Mouse (Mus musculus) liver, postnatal 0 days (tissue): ENCODE measurements around the gene Neb. TPM values are rescaled to one million over a fixed set of nuclear protein-coding genes. Genes with fewer than 3 reads are reported as not detected.

ENCODE experiments used
- ATAC-seq: fragments of 200-750 bp; cut with Nextera tagmentation; 2 replicates; pipeline ENCODE4 v1.8.0; 2017; ENCODE audit warnings: mild to moderate bottlenecking, moderate library complexity
- DNase-seq: peaks from one replicate; pipeline ENCODE4 v3.0.0-alpha.2; 2016
- H3K27ac ChIP-seq: fragments of 300-500 bp; sonication (generic); 2 replicates; pipeline ENCODE4 v1.5.1; 2014; ENCODE audit warnings: antibody characterized with exemption, moderate library complexity, mild to moderate bottlenecking, low read depth
- H3K27me3 ChIP-seq: fragments of 300-500 bp; sonication (generic); 2 replicates; pipeline ENCODE4 v1.6.1; 2014; ENCODE audit warnings: low read length, control low read depth, mixed read lengths; ENCODE audit not compliant: insufficient read depth
- H3K36me3 ChIP-seq: fragments of 300-500 bp; sonication (generic); replicated peaks from 2 replicates; pipeline ENCODE4 v1.6.1; 2014; ENCODE audit warnings: mild to moderate bottlenecking, control low read depth, low read length, moderate library complexity, mixed read lengths; ENCODE audit not compliant: insufficient read depth
- H3K4me1 ChIP-seq: fragments of 300-500 bp; sonication (generic); 2 replicates; pipeline ENCODE4 v1.6.1; 2014; ENCODE audit warnings: antibody characterized with exemption, mild to moderate bottlenecking, control low read depth; ENCODE audit not compliant: insufficient read depth
- H3K4me2 ChIP-seq: fragments of 300-500 bp; sonication (generic); 2 replicates; pipeline ENCODE4 v1.6.1; 2014; ENCODE audit warnings: low read depth, mild to moderate bottlenecking, low read length, moderate library complexity, mixed read lengths
- H3K4me3 ChIP-seq: fragments of 300-500 bp; sonication (generic); 2 replicates; pipeline ENCODE4 v1.5.1; 2014; ENCODE audit warnings: low read depth, low read length
- H3K9ac ChIP-seq: fragments of 300-500 bp; sonication (generic); replicated peaks from 2 replicates; pipeline ENCODE4 v1.6.1; 2014; ENCODE audit warnings: mild to moderate bottlenecking, moderate library complexity
- H3K9me3 ChIP-seq: fragments of 300-500 bp; sonication (generic); 2 replicates; pipeline ENCODE4 v1.6.1; 2016; ENCODE audit warnings: mild to moderate bottlenecking, control low read depth, low read length, mixed read lengths
- CTCF ChIP-seq: sonication (generic); IDR thresholded peaks from 2 replicates; pipeline ENCODE4 v1.5.1; 2016; ENCODE audit warnings: antibody characterized with exemption, low read depth
- EP300 ChIP-seq: IDR thresholded peaks from 2 replicates; pipeline ENCODE4 v1.6.1; 2016; ENCODE audit warnings: antibody characterized with exemption, low read depth, mild to moderate bottlenecking
- WGBS: fragments of 180-500 bp; shearing (Covaris S2); extraction: QIAGEN DNeasy Blood & Tissue Kit; methylation state at CpG from one replicate; pipeline ENCODE4 v1.1.7; 2014; ENCODE audit not compliant: insufficient replicate concordance; 5-methylcytosine and 5-hydroxymethylcytosine counted together
- polyA plus RNA-seq: library from polyadenylated mRNA; unstranded; fragments of >200 nt; fragmentation: Nextera tagmentation; extraction: Ambion mirVana; gene quantifications from 2 replicates; pipeline ENCODE4 v1.2.1, GENCODE M21; 2015

Gene Neb
- polyA plus RNA-seq, 1 experiment from 2014 or later: 1.7 TPM

GRCm38 (mm10) chr2:52210685-52211084 is 167.6 kb downstream of the Neb start:
- H3K4me2 ChIP-seq: no peak overlapping the region
- no peak overlapping the region for H3K4me3 ChIP-seq
- ATAC-seq (no peak), DNase-seq (no peak)
- no peaks in the 10 kb centered on the region for H3K36me3 ChIP-seq
- H3K27me3 ChIP-seq: no peaks in the 10 kb centered on the region
- TF ChIP-seq EP300 (no peak), CTCF (no peak)
- H3K4me1 ChIP-seq: no peaks in the 10 kb centered on the region
- H3K9ac ChIP-seq: no peak overlapping the region
- 84% methylated on average over 7 of the region's 7 CpGs for WGBS
- H3K9me3 ChIP-seq: no peaks in the 10 kb centered on the region
- H3K27ac ChIP-seq: no peak overlapping the region

GRCm38 (mm10) chr2:52204992-52205391 is 173.3 kb downstream of the Neb start:
- DNase-seq (no peak), ATAC-seq (no peak)
- Histone ChIP-seq H3K27me3 (no peaks in the 10 kb centered on the region), H3K4me3 (no peak overlapping the region), H3K9me3 (no peaks in the 10 kb centered on the region), H3K9ac (no peak overlapping the region), H3K4me1 (no peaks in the 10 kb centered on the region), H3K4me2 (no peak overlapping the region), H3K27ac (no peak overlapping the region), H3K36me3 (no peaks in the 10 kb centered on the region)
- WGBS: 70% methylated on average over 4 of the region's 4 CpGs
- no peak for TF ChIP-seq CTCF
- TF ChIP-seq EP300: no peak

- TF ChIP-seq CTCF (no peak), EP300 (no peak)
- DNase-seq: no peak
- no peak overlapping the region for H3K27ac ChIP-seq
- ATAC-seq: no peak
- no peaks in the 10 kb centered on the region for H3K9me3 ChIP-seq
- no peaks in the 10 kb centered on the region for H3K27me3 ChIP-seq
- no peak overlapping the region for H3K4me2 ChIP-seq
- no peaks in the 10 kb centered on the region for H3K36me3 ChIP-seq
- 79% methylated on average over 6 of the region's 6 CpGs for WGBS
- H3K9ac ChIP-seq: no peak overlapping the region
- no peaks in the 10 kb centered on the region for H3K4me1 ChIP-seq
- H3K4me3 ChIP-seq: no peak overlapping the region
Observed at GRCm38 (mm10) chr2:52193629-52194028, 184.6 kb downstream of the Neb start.

- ATAC-seq: no peak
Observed at GRCm38 (mm10) chr2:52179678-52180077, 198.6 kb downstream of the Neb start.

GRCm38 (mm10) chr2:52177726-52178125 is 200.5 kb downstream of the Neb start:
- TF ChIP-seq EP300 (no peak), CTCF (no peak)
- H3K4me1 ChIP-seq: no peaks in the 10 kb centered on the region
- no peaks in the 10 kb centered on the region for H3K9me3 ChIP-seq
- no peaks in the 10 kb centered on the region for H3K27me3 ChIP-seq
- no peak overlapping the region for H3K4me2 ChIP-seq
- WGBS: 78% methylated on average over 9 of the region's 9 CpGs
- H3K4me3 ChIP-seq: no peak overlapping the region
- H3K9ac ChIP-seq: no peak overlapping the region
- no peaks in the 10 kb centered on the region for H3K36me3 ChIP-seq
- no peak overlapping the region for H3K27ac ChIP-seq
- ATAC-seq: no peak
- no peak for DNase-seq

More at GRCm38 (mm10) chr2:52179678-52180077, 198.6 kb downstream of the Neb start:
- 67% methylated on average over 1 of the region's 1 CpGs for whole genome bisulfite sequencing
- H3K9ac ChIP-seq: no peak overlapping the region
- TF ChIP-seq CTCF (no peak), EP300 (no peak)
- H3K27me3 ChIP-seq: no peaks in the 10 kb centered on the region
- H3K4me1 ChIP-seq: no peaks in the 10 kb centered on the region
- no peak overlapping the region for H3K4me3 ChIP-seq
- H3K9me3 ChIP-seq: no peaks in the 10 kb centered on the region
- no peak for DNase-seq
- H3K27ac ChIP-seq: no peak overlapping the region
- no peaks in the 10 kb centered on the region for H3K36me3 ChIP-seq
- H3K4me2 ChIP-seq: no peak overlapping the region

GRCm38 (mm10) chr2:52177184-52177583 is 201.1 kb downstream of the Neb start:
- Histone ChIP-seq H3K36me3 (no peaks in the 10 kb centered on the region), H3K4me2 (no peak overlapping the region), H3K4me3 (no peak overlapping the region), H3K9me3 (no peaks in the 10 kb centered on the region), H3K9ac (no peak overlapping the region), H3K27ac (no peak overlapping the region), H3K27me3 (no peaks in the 10 kb centered on the region), H3K4me1 (no peaks in the 10 kb centered on the region)
- ATAC-seq: no peak
- TF ChIP-seq CTCF (no peak), EP300 (no peak)
- no peak for DNase-seq
- WGBS: 81% methylated on average over 7 of the region's 7 CpGs

GRCm38 (mm10) chr2:52176537-52176936 is 201.7 kb downstream of the Neb start:
- Histone ChIP-seq H3K4me3 (no peak overlapping the region), H3K36me3 (no peaks in the 10 kb centered on the region), H3K4me2 (no peak overlapping the region), H3K9me3 (no peaks in the 10 kb centered on the region), H3K4me1 (no peaks in the 10 kb centered on the region), H3K27me3 (no peaks in the 10 kb centered on the region), H3K27ac (no peak overlapping the region), H3K9ac (no peak overlapping the region)
- ATAC-seq (no peak), DNase-seq (no peak)
- TF ChIP-seq CTCF: no peak
- no peak for TF ChIP-seq EP300
- WGBS: 55% methylated on average over 8 of the region's 8 CpGs
